Mouse (Mus musculus) retina, postnatal 7 days (tissue): ENCODE data around the gene Epha1.

ENCODE experiments used
- DNase-seq: peaks from one replicate; pipeline ENCODE4 v3.0.0-alpha.2; 2012; ENCODE audit warnings: low read depth, low spot score

The Epha1 gene

GRCm38 (mm10) chr6:42372816-42373547, at the start of gene Epha1:
Epha1 (minus strand) TSS chr6:42373268.
- no peak for DNase-seq

DNA sequence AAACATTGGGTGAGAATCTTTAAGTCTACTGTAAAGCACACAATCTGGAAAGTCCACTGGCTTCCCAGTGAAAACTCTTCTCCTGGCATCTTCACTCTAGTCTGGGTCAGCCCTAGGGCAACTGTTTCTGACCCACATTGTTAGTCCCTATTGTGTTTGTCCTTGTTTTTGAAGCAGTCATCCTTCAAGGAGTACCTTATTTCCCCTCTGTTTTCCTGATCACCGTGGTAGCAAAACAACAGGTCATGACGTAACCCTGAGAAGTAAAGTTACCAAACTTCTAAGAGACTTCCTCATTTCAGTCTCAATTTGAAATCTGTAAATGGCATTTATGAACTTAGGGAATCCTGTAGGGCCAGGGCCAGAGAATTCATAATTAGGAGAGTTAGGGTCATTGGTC, 48.4 kb upstream of the Epha1 start:
- DNase-seq: no peak

GRCm38 (mm10) chr6:42419443-42419842, 46.4 kb upstream of the Epha1 start:
- DNase-seq: no peak

- DNase-seq: no peak
Measured at GRCm38 (mm10) chr6:42405134-42405533, 32.1 kb upstream of the Epha1 start, which contains the start of gene Tas2r135. Tas2r135 (plus strand) TSS chr6:42405434.

DNA sequence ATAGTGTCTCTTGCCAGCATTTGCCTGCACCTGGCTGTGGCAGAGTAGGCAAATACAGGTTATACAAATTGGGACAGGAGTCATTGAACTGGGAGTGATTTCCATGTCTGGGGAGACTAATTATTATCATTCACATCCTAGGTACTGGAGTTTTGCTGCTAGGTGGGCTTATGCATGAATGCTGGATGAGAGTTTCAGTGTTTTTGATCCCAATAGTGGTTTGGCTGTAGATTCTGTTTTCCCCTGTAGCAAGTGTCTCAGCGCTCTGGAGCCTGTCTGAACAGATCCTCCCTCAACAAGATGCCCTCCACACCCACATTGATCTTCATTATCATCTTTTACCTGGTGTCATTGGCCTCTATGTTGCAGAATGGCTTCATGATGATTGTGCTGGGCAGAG, 26.9 kb upstream of the Epha1 start, which contains the start of gene Tas2r143:
TSS of gene Tas2r143 (plus strand) at position 301 of the 400 bp plus-strand sequence.
- DNase-seq: no peak

- no peak for DNase-seq
Measured at GRCm38 (mm10) chr6:42398998-42399397, 25.9 kb upstream of the Epha1 start.

DNA sequence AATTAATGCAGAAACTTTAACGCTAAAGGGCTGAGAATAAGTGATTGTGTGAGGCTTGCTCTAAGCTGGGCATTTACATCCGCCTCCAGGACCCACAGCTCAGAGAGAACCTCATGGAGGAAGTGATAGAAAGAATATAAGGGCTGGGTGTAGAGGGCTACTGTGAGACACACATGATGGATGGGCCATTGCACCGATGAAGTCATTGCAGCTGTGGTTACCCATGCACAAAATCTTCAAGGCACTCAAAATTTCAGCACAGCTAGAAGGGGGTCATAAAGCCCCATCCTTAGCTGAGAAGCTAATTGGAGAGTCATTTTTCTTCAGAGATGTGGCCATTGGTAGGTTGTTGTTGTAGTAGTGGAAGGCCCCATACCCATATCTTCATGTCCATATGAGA, 25.2 kb upstream of the Epha1 start:
- no peak for DNase-seq

DNA sequence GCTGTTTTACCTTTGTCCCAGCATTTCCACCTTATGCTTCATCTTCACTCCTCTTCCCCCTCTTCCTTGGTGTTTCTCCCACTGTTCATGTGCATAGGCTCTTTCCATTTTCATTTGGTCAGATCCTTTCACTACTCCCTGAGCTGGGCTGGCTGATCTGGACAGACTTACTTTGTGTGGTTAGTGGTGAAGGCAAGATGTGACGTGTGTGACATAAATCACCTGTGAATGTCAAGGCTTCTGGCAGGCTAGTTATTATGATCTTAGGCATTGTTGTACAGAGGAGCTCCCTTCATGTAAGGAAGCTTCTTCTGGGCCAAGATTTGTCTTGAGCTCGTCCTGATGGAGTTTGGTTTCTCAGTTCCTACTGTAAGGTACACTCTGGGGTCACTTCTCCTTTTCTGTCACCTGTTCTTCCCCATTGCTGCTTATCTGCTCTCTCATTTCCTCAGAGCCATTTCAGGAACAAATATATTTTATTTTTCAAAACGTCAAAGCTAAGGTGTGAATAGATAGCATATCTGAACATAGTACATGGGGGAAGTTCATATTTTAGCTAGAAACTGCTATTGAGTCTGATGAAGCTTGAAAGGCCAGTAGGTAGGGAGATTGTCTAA, 24.1 kb upstream of the Epha1 start:
- DNase-seq: no peak

- no peak for DNase-seq
Measured at GRCm38 (mm10) chr6:42395960-42396809, 23.1 kb upstream of the Epha1 start.

- no peak for DNase-seq
Measured at GRCm38 (mm10) chr6:42391796-42392330, 18.8 kb upstream of the Epha1 start.

- no peak for DNase-seq
Measured at GRCm38 (mm10) chr6:42385635-42386034, 12.6 kb upstream of the Epha1 start.

GRCm38 (mm10) chr6:42383360-42383759, 10.3 kb upstream of the Epha1 start:
- no peak for DNase-seq

- DNase-seq: no peak
Measured at GRCm38 (mm10) chr6:42381916-42382381, 8.9 kb upstream of the Epha1 start.

- no peak for DNase-seq
Measured at GRCm38 (mm10) chr6:42381221-42381620, 8.2 kb upstream of the Epha1 start.

- DNase-seq: no peak
Measured at GRCm38 (mm10) chr6:42380416-42381144, 7.5 kb upstream of the Epha1 start.

DNA sequence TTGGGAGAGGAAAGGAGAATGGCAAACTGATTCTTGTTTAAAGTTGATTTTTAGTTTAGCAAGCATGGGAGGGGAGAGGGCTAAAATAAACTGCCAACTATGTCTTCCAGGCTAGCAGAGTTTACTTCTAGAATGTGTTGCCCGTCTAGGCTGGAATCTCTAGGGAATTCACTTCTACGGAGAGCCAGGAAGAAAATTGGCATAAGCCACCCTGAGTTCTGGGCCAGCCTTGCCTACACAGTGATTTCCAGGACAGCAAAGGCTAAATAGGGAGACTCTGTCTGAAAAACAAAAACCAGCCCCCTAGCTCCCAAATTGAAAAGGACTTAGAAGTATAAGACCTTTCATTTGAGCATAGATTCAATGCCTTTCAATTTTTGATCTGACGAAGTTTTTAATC, 6.5 kb upstream of the Epha1 start:
- no peak for DNase-seq

GRCm38 (mm10) chr6:42377280-42377679, 4.2 kb upstream of the Epha1 start:
- no peak for DNase-seq

DNA sequence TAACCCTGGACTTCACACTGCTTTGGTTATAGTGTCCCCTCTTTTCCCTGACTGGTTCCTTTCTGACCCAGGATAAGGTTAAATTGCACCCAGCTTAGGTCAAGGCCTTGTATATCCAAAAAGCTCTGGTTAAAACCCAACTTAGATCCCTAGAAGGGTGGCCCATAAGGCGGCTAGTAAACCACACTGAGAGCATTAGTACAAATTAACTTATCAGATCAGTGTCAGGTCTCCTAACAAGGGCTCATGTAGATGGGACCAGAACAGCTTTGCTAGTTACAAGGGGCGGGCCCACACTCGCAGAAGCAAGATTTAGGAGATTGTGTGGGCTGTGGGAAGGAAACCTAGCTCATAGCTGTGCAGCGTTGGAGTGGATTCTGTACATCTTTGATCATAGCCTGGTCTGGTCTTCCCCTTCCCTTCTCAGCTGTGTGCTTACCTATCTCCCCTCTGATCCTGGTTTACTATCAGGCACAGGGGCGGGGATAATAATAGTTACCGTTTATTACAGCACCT, 3.5 kb upstream of the Epha1 start:
- peak; percentile 52 for DNase-seq

- no peak for DNase-seq
Measured at GRCm38 (mm10) chr6:42376016-42376415, 2.9 kb upstream of the Epha1 start.

- DNase-seq: no peak
Measured at GRCm38 (mm10) chr6:42375131-42375530, 2.1 kb upstream of the Epha1 start.

DNA sequence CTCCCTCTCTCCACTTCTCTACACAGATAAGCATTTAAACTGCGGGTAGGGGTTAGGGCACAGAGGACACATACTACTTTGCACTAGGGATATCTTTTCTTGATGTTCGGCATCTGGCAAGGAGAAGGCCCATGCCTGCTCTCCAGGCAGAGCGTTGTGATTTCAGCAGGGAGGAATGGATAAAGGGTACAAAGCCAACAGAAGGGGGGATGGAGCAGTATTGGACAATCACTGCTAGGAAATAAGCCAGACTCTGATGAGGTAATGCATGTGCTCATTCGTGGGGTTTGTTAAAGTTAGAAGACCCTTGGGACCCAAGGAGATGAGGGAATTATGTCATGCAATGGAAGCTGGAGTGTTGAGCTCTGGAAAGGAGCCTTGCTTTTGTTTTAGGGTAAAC, 1.6 kb upstream of the Epha1 start:
- DNase-seq: no peak
